Comparison of ENCODE assay signal across 20 mouse cellular contexts in genomic region chr15:79725190-79725789, GRCm38 (mm10). TPM values are rescaled to one million over a fixed set of nuclear protein-coding genes. Genes with fewer than 3 reads are reported as not detected.
DNase-seq lines count a peak whose midpoint lies in the region; ATAC-seq lines count a peak whose summit lies in the region.
"Had no signal": no experiment of that assay in that cellular context is flagged by ENCODE, and none has a peak within 500 bp of the region (broad histone marks: within the 10 kb centered on the region; RNA-seq: fewer than 3 reads in every experiment).

No protein-coding gene starts in this region.

- peaks cover 13% of the 10 kb centered on the region for H3K4me1 ChIP-seq in embryonic facial prominence, embryonic 13.5 days
- peaks cover 11% of the 10 kb centered on the region for H3K4me1 ChIP-seq in embryonic facial prominence, embryonic 10.5 days
- H3K4me1 ChIP-seq in hindbrain, embryonic 13.5 days (replicated peaks): peaks cover 10% of the 10 kb centered on the region; the same call in 1 of the 2 replicates
- H3K4me1 ChIP-seq in hindbrain, embryonic 16.5 days (ENCODE audit: control insufficient read depth, insufficient read depth, low read depth, low read length): no peaks in the 10 kb centered on the region
- H3K4me1 ChIP-seq: forebrain, embryonic 13.5 days; heart, embryonic 15.5 days had no signal

- H3K9ac ChIP-seq in embryonic facial prominence, embryonic 13.5 days: 0 out of 2 replicates have a peak overlapping the region, but pooled peaks have one; percentile 2
- H3K9ac ChIP-seq in hindbrain, embryonic 13.5 days: 0 out of 2 replicates have a peak overlapping the region, but pooled peaks have one; percentile 8
- H3K9ac ChIP-seq in hindbrain, embryonic 16.5 days (ENCODE audit: low read depth, low read length): no peak overlapping the region; the same call in 1 of the 2 replicates
- H3K9ac ChIP-seq: forebrain, embryonic 13.5 days; heart, embryonic 15.5 days had no signal

- H3K36me3 ChIP-seq in embryonic facial prominence, embryonic 13.5 days: peaks cover 84% of the 10 kb centered on the region
- H3K36me3 ChIP-seq in embryonic facial prominence, embryonic 10.5 days (replicated peaks): peaks cover 90% of the 10 kb centered on the region
- H3K36me3 ChIP-seq in hindbrain, embryonic 13.5 days: peaks cover 79% of the 10 kb centered on the region
- peaks cover 34% of the 10 kb centered on the region for H3K36me3 ChIP-seq in hindbrain, embryonic 16.5 days (ENCODE audit: control insufficient read depth, insufficient read depth, low read length)

- WGBS in embryonic facial prominence, embryonic 13.5 days: 92% methylated on average over 11 of the region's 11 CpGs
- 91% methylated on average over 11 of the region's 11 CpGs for WGBS in embryonic facial prominence, embryonic 10.5 days
- WGBS in hindbrain, embryonic 13.5 days: 92% methylated on average over 11 of the region's 11 CpGs
- 91% methylated on average over 11 of the region's 11 CpGs for WGBS in hindbrain, embryonic 16.5 days

- no peak for DNase-seq in embryonic facial prominence, embryonic 10.5 days (ENCODE audit: low spot score)
- peak; percentile 34 to 76 for DNase-seq in left cerebral cortex, adult 8-10 months (ENCODE audit: low spot score in 2 of 2)
- DNase-seq in right cerebral cortex, postnatal 25 days: peak; percentile 52
- no peak for DNase-seq in spleen, postnatal 36 days (ENCODE audit: low spot score in 2 of 2)
- DNase-seq: cerebellum, postnatal 14 days; heart, adult 2 months; kidney, adult 9 months; kidney, postnatal 4 days; liver; lung, adult 2 months; lung, postnatal 36 days; thymus, postnatal 25 days had no signal

- no peak overlapping the region for H3K4me3 ChIP-seq in embryonic facial prominence, embryonic 13.5 days
- H3K4me3 ChIP-seq in embryonic facial prominence, embryonic 10.5 days: no peak overlapping the region
- no peak overlapping the region for H3K4me3 ChIP-seq in hindbrain, embryonic 13.5 days
- no peak overlapping the region for H3K4me3 ChIP-seq in hindbrain, embryonic 16.5 days (ENCODE audit: low read length)
- H3K4me3 ChIP-seq: forebrain, embryonic 13.5 days; heart, adult 2 months; heart, embryonic 15.5 days; hindbrain, embryonic 10.5 days had no signal

- ATAC-seq in embryonic facial prominence, embryonic 13.5 days (ENCODE audit: insufficient number of reproducible peaks, insufficient read depth, low FRiP score, low TSS enrichment, low read depth): no peak
- ATAC-seq in hindbrain, embryonic 13.5 days (ENCODE audit: low FRiP score): no peak
- ATAC-seq in hindbrain, embryonic 16.5 days: no peak
- no peak for ATAC-seq in CD4-positive, CD25-positive, alpha-beta regulatory T cell, adult 4 months
- ATAC-seq: forebrain, embryonic 13.5 days; inflammation-experienced regulatory T-cells, adult 6 months had no signal

- no peaks in the 10 kb centered on the region for H3K27me3 ChIP-seq in embryonic facial prominence, embryonic 13.5 days
- no peaks in the 10 kb centered on the region for H3K27me3 ChIP-seq in embryonic facial prominence, embryonic 10.5 days (replicated peaks; ENCODE audit: low read depth, poor library complexity, severe bottlenecking)
- H3K27me3 ChIP-seq in hindbrain, embryonic 13.5 days: no peaks in the 10 kb centered on the region
- no peaks in the 10 kb centered on the region for H3K27me3 ChIP-seq in hindbrain, embryonic 16.5 days (replicated peaks; ENCODE audit: control insufficient read depth, insufficient read depth, low read length)
- H3K27me3 ChIP-seq: forebrain, embryonic 13.5 days; heart, embryonic 15.5 days had no signal

- peak overlapping the region; percentile 23; the same call in 1 of the 2 replicates for H3K27ac ChIP-seq in embryonic facial prominence, embryonic 13.5 days
- H3K27ac ChIP-seq in embryonic facial prominence, embryonic 10.5 days (replicated peaks): no peak overlapping the region
- peak overlapping the region; percentile 44; the same call in 1 of the 2 replicates for H3K27ac ChIP-seq in hindbrain, embryonic 13.5 days
- no peak overlapping the region for H3K27ac ChIP-seq in hindbrain, embryonic 16.5 days (ENCODE audit: low read depth, low read length)
- H3K27ac ChIP-seq: forebrain, embryonic 13.5 days; heart, adult 2 months; hindbrain, embryonic 10.5 days had no signal

- no peak overlapping the region for H3K4me2 ChIP-seq in embryonic facial prominence, embryonic 13.5 days
- no peak overlapping the region for H3K4me2 ChIP-seq in hindbrain, embryonic 13.5 days
- no peak overlapping the region for H3K4me2 ChIP-seq in hindbrain, embryonic 16.5 days (ENCODE audit: low read length)
- H3K4me2 ChIP-seq: forebrain, embryonic 13.5 days; heart, embryonic 15.5 days had no signal

- H3K9me3 ChIP-seq in embryonic facial prominence, embryonic 13.5 days: no peaks in the 10 kb centered on the region
- no peaks in the 10 kb centered on the region for H3K9me3 ChIP-seq in embryonic facial prominence, embryonic 10.5 days
- no peaks in the 10 kb centered on the region for H3K9me3 ChIP-seq in hindbrain, embryonic 13.5 days
- H3K9me3 ChIP-seq in hindbrain, embryonic 16.5 days (ENCODE audit: control insufficient read depth, low read length): no peaks in the 10 kb centered on the region
- H3K9me3 ChIP-seq: forebrain, embryonic 13.5 days; heart, embryonic 15.5 days; hindbrain, embryonic 10.5 days had no signal

RNA-seq across cellular contexts. Expression of gene Sun2, which starts 17.0 kb away (rescaled TPM):
- polyA plus RNA-seq in embryonic facial prominence, embryonic 13.5 days (2015; fragmentation: Nextera tagmentation; extraction: Ambion mirVana): 7.3 and 8.0 TPM in 2 replicates
- 2.4 and 3.4 TPM in 2 replicates for polyA plus RNA-seq in embryonic facial prominence, embryonic 10.5 days (2016; fragmentation: Nextera tagmentation; extraction: Ambion mirVana)
- 9.8 and 10.2 TPM in 2 replicates for polyA plus RNA-seq in hindbrain, embryonic 13.5 days (2015; fragmentation: Nextera tagmentation; extraction: Ambion mirVana)
- 4.6 and 4.7 TPM in 2 replicates for polyA plus RNA-seq in hindbrain, embryonic 16.5 days (2015; fragmentation: Nextera tagmentation; extraction: Ambion mirVana)
- total RNA-seq in left cerebral cortex, adult 8-10 months (2022): 10 to 100 TPM; 50.4 to 71.2 (median 63.2) TPM
- 10 to 100 TPM; 12.8 to 20.2 TPM for polyA plus RNA-seq in CD4-positive, CD25-positive, alpha-beta regulatory T cell, adult 4 months (2017; shearing (Covaris generic))

RNA-seq across cellular contexts. Expression of gene Gtpbp1, which starts 34.6 kb away (rescaled TPM):
- polyA plus RNA-seq in embryonic facial prominence, embryonic 13.5 days (2015; fragmentation: Nextera tagmentation; extraction: Ambion mirVana): 39.8 and 42.2 TPM in 2 replicates
- 47.7 and 51.6 TPM in 2 replicates for polyA plus RNA-seq in embryonic facial prominence, embryonic 10.5 days (2016; fragmentation: Nextera tagmentation; extraction: Ambion mirVana)
- polyA plus RNA-seq in hindbrain, embryonic 13.5 days (2015; fragmentation: Nextera tagmentation; extraction: Ambion mirVana): 44.8 and 45.2 TPM in 2 replicates
- polyA plus RNA-seq in hindbrain, embryonic 16.5 days (2015; fragmentation: Nextera tagmentation; extraction: Ambion mirVana): 46.0 and 51.5 TPM in 2 replicates
- total RNA-seq in left cerebral cortex, adult 8-10 months (2022): 10 to 100 TPM; 48.5 to 60.5 (median 55.9) TPM
- polyA plus RNA-seq in CD4-positive, CD25-positive, alpha-beta regulatory T cell, adult 4 months (2017; shearing (Covaris generic)): 10 to 100 TPM; 21.0 to 21.6 TPM

RNA-seq across cellular contexts. Expression of gene Josd1, which starts 37.6 kb away (rescaled TPM):
- 26.1 and 28.3 TPM in 2 replicates for polyA plus RNA-seq in embryonic facial prominence, embryonic 13.5 days (2015; fragmentation: Nextera tagmentation; extraction: Ambion mirVana)
- polyA plus RNA-seq in embryonic facial prominence, embryonic 10.5 days (2016; fragmentation: Nextera tagmentation; extraction: Ambion mirVana): 22.9 and 23.9 TPM in 2 replicates
- polyA plus RNA-seq in hindbrain, embryonic 13.5 days (2015; fragmentation: Nextera tagmentation; extraction: Ambion mirVana): 19.1 and 20.2 TPM in 2 replicates
- 19.1 and 21.5 TPM in 2 replicates for polyA plus RNA-seq in hindbrain, embryonic 16.5 days (2015; fragmentation: Nextera tagmentation; extraction: Ambion mirVana)
- total RNA-seq in left cerebral cortex, adult 8-10 months (2022): 10 to 100 TPM; 56.0 to 62.3 (median 60.6) TPM
- 1 to 10 TPM; 4.2 to 6.8 TPM for polyA plus RNA-seq in CD4-positive, CD25-positive, alpha-beta regulatory T cell, adult 4 months (2017; shearing (Covaris generic))

RNA-seq across cellular contexts. Expression of gene Dnal4, which starts 52.4 kb away (rescaled TPM):
- polyA plus RNA-seq in embryonic facial prominence, embryonic 13.5 days (2015; fragmentation: Nextera tagmentation; extraction: Ambion mirVana): 69.2 and 74.4 TPM in 2 replicates
- polyA plus RNA-seq in embryonic facial prominence, embryonic 10.5 days (2016; fragmentation: Nextera tagmentation; extraction: Ambion mirVana): 66.3 and 68.6 TPM in 2 replicates
- polyA plus RNA-seq in hindbrain, embryonic 13.5 days (2015; fragmentation: Nextera tagmentation; extraction: Ambion mirVana): 83.5 and 84.9 TPM in 2 replicates
- 61.8 and 64.9 TPM in 2 replicates for polyA plus RNA-seq in hindbrain, embryonic 16.5 days (2015; fragmentation: Nextera tagmentation; extraction: Ambion mirVana)
- total RNA-seq in left cerebral cortex, adult 8-10 months (2022): 10 to 100 TPM; 49.3 to 56.8 (median 52.9) TPM
- polyA plus RNA-seq in CD4-positive, CD25-positive, alpha-beta regulatory T cell, adult 4 months (2017; shearing (Covaris generic)): 10 to 100 TPM in 1 of 2 experiments, 1 to 10 TPM in 1; 6.9 to 10.4 TPM

RNA-seq across cellular contexts. Expression of gene Tomm22, which starts 54.6 kb away (rescaled TPM):
- polyA plus RNA-seq in embryonic facial prominence, embryonic 13.5 days (2015; fragmentation: Nextera tagmentation; extraction: Ambion mirVana): 238 TPM in 2 replicates
- 250 and 258 TPM in 2 replicates for polyA plus RNA-seq in embryonic facial prominence, embryonic 10.5 days (2016; fragmentation: Nextera tagmentation; extraction: Ambion mirVana)
- 246 and 253 TPM in 2 replicates for polyA plus RNA-seq in hindbrain, embryonic 13.5 days (2015; fragmentation: Nextera tagmentation; extraction: Ambion mirVana)
- 220 and 251 TPM in 2 replicates for polyA plus RNA-seq in hindbrain, embryonic 16.5 days (2015; fragmentation: Nextera tagmentation; extraction: Ambion mirVana)
- total RNA-seq in left cerebral cortex, adult 8-10 months (2022): 100 to 1,000 TPM in 2 of 4 experiments, 10 to 100 TPM in 2; 87.9 to 109 (median 103) TPM
- 100 to 1,000 TPM; 183 to 185 TPM for polyA plus RNA-seq in CD4-positive, CD25-positive, alpha-beta regulatory T cell, adult 4 months (2017; shearing (Covaris generic))

Comparison
In these comparisons a context has a peak if more than half of its experiments do, and no peak if none do; other contexts are left out.
1. H3K27ac ChIP-seq: peak in embryonic facial prominence, embryonic 13.5 days (single experiment) and hindbrain, embryonic 13.5 days (single experiment); none in embryonic facial prominence, embryonic 10.5 days (single experiment) and hindbrain, embryonic 16.5 days (single experiment).
2. DNase-seq: peak in left cerebral cortex, adult 8-10 months (2 of 2) and right cerebral cortex, postnatal 25 days (single experiment); none in embryonic facial prominence, embryonic 10.5 days (single experiment) and spleen, postnatal 36 days (0 of 2).